8 mouse cellular contexts compared by ENCODE assay signal in the genomic region with DNA sequence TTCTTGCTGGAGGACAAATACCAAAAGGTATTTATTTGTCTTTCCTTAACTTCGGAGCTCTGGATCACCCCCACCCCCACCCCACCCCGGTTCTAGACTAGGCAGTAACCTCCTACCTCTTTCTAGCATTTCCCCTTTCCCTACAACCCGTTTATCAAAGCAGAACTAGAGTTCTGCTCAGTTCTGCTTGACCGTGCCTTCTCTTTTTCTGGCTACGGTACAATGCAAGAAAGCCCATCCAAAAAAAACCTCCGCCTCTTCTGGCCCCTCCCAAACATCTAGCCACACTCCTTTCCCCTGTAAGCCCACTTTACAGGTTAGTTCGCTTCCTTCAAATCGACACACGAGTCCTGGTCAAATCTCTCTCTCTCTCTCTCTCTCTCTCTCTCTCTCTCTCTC. TPM values are rescaled to one million over a fixed set of nuclear protein-coding genes. Genes with fewer than 3 reads are reported as not detected.
DNase-seq lines count a peak whose midpoint lies in the region; ATAC-seq lines count a peak whose summit lies in the region.

No protein-coding gene starts in this region.

- H3K4me2 ChIP-seq in lung, embryonic 16.5 days (ENCODE audit: low read depth, low read length): peak overlapping the region; percentile 75
- peak overlapping the region; percentile 66 for H3K4me2 ChIP-seq in forebrain, embryonic 12.5 days
- H3K4me2 ChIP-seq in liver, embryonic 12.5 days: peak overlapping the region; percentile 95
- peak overlapping the region; percentile 75 for H3K4me2 ChIP-seq in stomach, embryonic 14.5 days (replicated peaks; ENCODE audit: low read depth, low read length)

- H3K27ac ChIP-seq in lung, embryonic 16.5 days (ENCODE audit: low read length): no peak overlapping the region
- H3K27ac ChIP-seq in forebrain, embryonic 12.5 days: no peak overlapping the region
- H3K27ac ChIP-seq in liver, embryonic 12.5 days: peak overlapping the region; percentile 53
- H3K27ac ChIP-seq in stomach, embryonic 14.5 days (ENCODE audit: low read length): no peak overlapping the region

- DNase-seq in lung, postnatal 14 days: no peak
- DNase-seq in right cerebral cortex, postnatal 10 days (ENCODE audit: low spot score in 2 of 2): no peak
- DNase-seq in adrenal gland, postnatal 14 days: no peak

- no peaks in the 10 kb centered on the region for H3K36me3 ChIP-seq in lung, embryonic 16.5 days (ENCODE audit: control insufficient read depth, insufficient read depth, low read length)
- peaks cover 70% of the 10 kb centered on the region for H3K36me3 ChIP-seq in forebrain, embryonic 12.5 days (replicated peaks)
- peaks cover 20% of the 10 kb centered on the region for H3K36me3 ChIP-seq in liver, embryonic 12.5 days
- no peaks in the 10 kb centered on the region for H3K36me3 ChIP-seq in stomach, embryonic 14.5 days (ENCODE audit: control insufficient read depth, insufficient read depth, low read length)

- 8% methylated on average over 9 of the region's 9 CpGs for WGBS in lung, embryonic 16.5 days
- WGBS in forebrain, embryonic 12.5 days: 13% methylated on average over 9 of the region's 9 CpGs
- WGBS in liver, embryonic 12.5 days (ENCODE audit: insufficient replicate concordance): 11% methylated on average over 9 of the region's 9 CpGs
- 11% methylated on average over 9 of the region's 9 CpGs for WGBS in stomach, embryonic 14.5 days

- no peak for ATAC-seq in lung, embryonic 16.5 days (ENCODE audit: low read depth)
- ATAC-seq in forebrain, embryonic 12.5 days (ENCODE audit: low FRiP score): no peak
- no peak for ATAC-seq in liver, embryonic 12.5 days
- no peak for ATAC-seq in stomach, embryonic 14.5 days (ENCODE audit: insufficient number of reproducible peaks, insufficient read depth, low FRiP score, low read depth)
- no peak for ATAC-seq in frontal cortex, adult (ENCODE audit: low TSS enrichment)

- H3K9ac ChIP-seq in lung, embryonic 16.5 days (ENCODE audit: low read length): peak overlapping the region; percentile 60
- peak overlapping the region; percentile 40; the same call in 1 of the 2 replicates for H3K9ac ChIP-seq in forebrain, embryonic 12.5 days
- peak overlapping the region; percentile 62 for H3K9ac ChIP-seq in liver, embryonic 12.5 days
- H3K9ac ChIP-seq in stomach, embryonic 14.5 days (replicated peaks; ENCODE audit: low read depth, low read length): peak overlapping the region; percentile 25; the same call in 1 of the 2 replicates

- peaks cover 31% of the 10 kb centered on the region for H3K27me3 ChIP-seq in lung, embryonic 16.5 days (ENCODE audit: control insufficient read depth, insufficient read depth, low read depth, low read length)
- H3K27me3 ChIP-seq in forebrain, embryonic 12.5 days: peaks cover 90% of the 10 kb centered on the region
- peaks cover 71% of the 10 kb centered on the region for H3K27me3 ChIP-seq in liver, embryonic 12.5 days (replicated peaks)
- peaks cover 24% of the 10 kb centered on the region for H3K27me3 ChIP-seq in stomach, embryonic 14.5 days (ENCODE audit: control insufficient read depth, insufficient read depth, low read length)

- H3K4me3 ChIP-seq in lung, embryonic 16.5 days (ENCODE audit: low read length): peak overlapping the region; percentile 53
- H3K4me3 ChIP-seq in forebrain, embryonic 12.5 days (replicated peaks): peak overlapping the region; percentile 37
- peak overlapping the region; percentile 61 for H3K4me3 ChIP-seq in liver, embryonic 12.5 days
- H3K4me3 ChIP-seq in stomach, embryonic 14.5 days (ENCODE audit: low read depth, low read length): peak overlapping the region; percentile 39

- H3K9me3 ChIP-seq in lung, embryonic 16.5 days (ENCODE audit: control insufficient read depth, low read length): 0 out of 2 replicates have a peak, but pooled peaks cover 7% of the 10 kb centered on the region
- H3K9me3 ChIP-seq in forebrain, embryonic 12.5 days: no peaks in the 10 kb centered on the region
- H3K9me3 ChIP-seq in liver, embryonic 12.5 days (replicated peaks): no peaks in the 10 kb centered on the region
- no peaks in the 10 kb centered on the region for H3K9me3 ChIP-seq in stomach, embryonic 14.5 days (ENCODE audit: control insufficient read depth, low read depth, low read length)

- H3K4me1 ChIP-seq in lung, embryonic 16.5 days (replicated peaks; ENCODE audit: control insufficient read depth, insufficient read depth, low read length): peaks cover 15% of the 10 kb centered on the region
- H3K4me1 ChIP-seq in forebrain, embryonic 12.5 days: peaks cover 23% of the 10 kb centered on the region
- peaks cover 39% of the 10 kb centered on the region for H3K4me1 ChIP-seq in liver, embryonic 12.5 days
- H3K4me1 ChIP-seq in stomach, embryonic 14.5 days (ENCODE audit: control insufficient read depth, insufficient read depth, low read length): no peaks in the 10 kb centered on the region; the same call in 1 of the 2 replicates

RNA-seq across cellular contexts. Expression of a gene that starts 5.1 kb away (rescaled TPM):
- 19.9 and 21.1 TPM in 2 replicates for polyA plus RNA-seq in lung, embryonic 16.5 days (2015; fragmentation: Nextera tagmentation; extraction: Ambion mirVana)
- 8.7 and 9.8 TPM in 2 replicates for polyA plus RNA-seq in forebrain, embryonic 12.5 days (2016; fragmentation: Nextera tagmentation; extraction: Ambion mirVana)
- 10.8 and 11.4 TPM in 2 replicates for polyA plus RNA-seq in liver, embryonic 12.5 days (2016; fragmentation: Nextera tagmentation; extraction: Ambion mirVana)
- polyA plus RNA-seq in stomach, embryonic 14.5 days (2014; fragmentation: Nextera tagmentation; extraction: Ambion mirVana): 14.7 and 17.9 TPM in 2 replicates
- total RNA-seq in adrenal gland, postnatal 14 days (2021): 8.3 and 11.0 TPM in 2 replicates

RNA-seq across cellular contexts. Expression of a gene that starts 11.8 kb away (rescaled TPM):
- polyA plus RNA-seq in lung, embryonic 16.5 days (2015; fragmentation: Nextera tagmentation; extraction: Ambion mirVana): 1.5 and 4.9 TPM in 2 replicates
- 2.4 and 3.5 TPM in 2 replicates for polyA plus RNA-seq in forebrain, embryonic 12.5 days (2016; fragmentation: Nextera tagmentation; extraction: Ambion mirVana)
- polyA plus RNA-seq in liver, embryonic 12.5 days (2016; fragmentation: Nextera tagmentation; extraction: Ambion mirVana): 517 and 552 TPM in 2 replicates
- 2.3 and 2.4 TPM in 2 replicates for polyA plus RNA-seq in stomach, embryonic 14.5 days (2014; fragmentation: Nextera tagmentation; extraction: Ambion mirVana)
- 0.56 and 5.1 TPM in 2 replicates for total RNA-seq in adrenal gland, postnatal 14 days (2021)

RNA-seq across cellular contexts. Expression of a gene that starts 19.8 kb away (rescaled TPM):
- 36.7 and 37.3 TPM in 2 replicates for polyA plus RNA-seq in lung, embryonic 16.5 days (2015; fragmentation: Nextera tagmentation; extraction: Ambion mirVana)
- 31.1 and 33.2 TPM in 2 replicates for polyA plus RNA-seq in forebrain, embryonic 12.5 days (2016; fragmentation: Nextera tagmentation; extraction: Ambion mirVana)
- polyA plus RNA-seq in liver, embryonic 12.5 days (2016; fragmentation: Nextera tagmentation; extraction: Ambion mirVana): 41.1 and 44.3 TPM in 2 replicates
- polyA plus RNA-seq in stomach, embryonic 14.5 days (2014; fragmentation: Nextera tagmentation; extraction: Ambion mirVana): 29.3 and 30.8 TPM in 2 replicates
- total RNA-seq in adrenal gland, postnatal 14 days (2021): 55.4 and 84.8 TPM in 2 replicates

RNA-seq across cellular contexts. Expression of a gene that starts 23.7 kb away (rescaled TPM):
- polyA plus RNA-seq in lung, embryonic 16.5 days (2015; fragmentation: Nextera tagmentation; extraction: Ambion mirVana): 0.64 and 0.72 TPM in 2 replicates
- 29.3 and 35.3 TPM in 2 replicates for polyA plus RNA-seq in forebrain, embryonic 12.5 days (2016; fragmentation: Nextera tagmentation; extraction: Ambion mirVana)
- polyA plus RNA-seq in liver, embryonic 12.5 days (2016; fragmentation: Nextera tagmentation; extraction: Ambion mirVana): 0.18 TPM in 2 replicates
- 2.2 and 3.2 TPM in 2 replicates for polyA plus RNA-seq in stomach, embryonic 14.5 days (2014; fragmentation: Nextera tagmentation; extraction: Ambion mirVana)
- total RNA-seq in adrenal gland, postnatal 14 days (2021): 1.2 and 3.1 TPM in 2 replicates

RNA-seq across cellular contexts. Expression of a gene that starts 33.3 kb away (rescaled TPM):
- polyA plus RNA-seq in lung, embryonic 16.5 days (2015; fragmentation: Nextera tagmentation; extraction: Ambion mirVana): 0.23 and 0.29 TPM in 2 replicates
- polyA plus RNA-seq in forebrain, embryonic 12.5 days (2016; fragmentation: Nextera tagmentation; extraction: Ambion mirVana): 0.88 and 1.6 TPM in 2 replicates
- 0.39 and 0.60 TPM in 2 replicates for polyA plus RNA-seq in liver, embryonic 12.5 days (2016; fragmentation: Nextera tagmentation; extraction: Ambion mirVana)
- 0.20 TPM in 1 of 2 replicates, not detected in the other for polyA plus RNA-seq in stomach, embryonic 14.5 days (2014; fragmentation: Nextera tagmentation; extraction: Ambion mirVana)
- not detected in 2 replicates for total RNA-seq in adrenal gland, postnatal 14 days (2021)

Comparison
In these comparisons a context has a peak if more than half of its experiments do, and no peak if none do; other contexts are left out.
1. RNA of a gene that starts 11.8 kb away (polyA plus RNA-seq): 517 to 552 TPM in liver, embryonic 12.5 days; 2.4 to 3.5 TPM in forebrain, embryonic 12.5 days, 2.3 to 2.4 TPM in stomach, embryonic 14.5 days and 1.5 to 4.9 TPM in lung, embryonic 16.5 days; every median in the first group is over 10 times any median in the second.
2. Peak in every context shown above with its lines, with median percentiles within 50 percentile points of each other: H3K4me2 ChIP-seq, H3K4me3 ChIP-seq and H3K9ac ChIP-seq.